Mouse (Mus musculus) forebrain, embryonic 11.5 days (tissue): ENCODE data around the gene Igfbp5. TPM values are rescaled to one million over a fixed set of nuclear protein-coding genes. Genes with fewer than 3 reads are reported as not detected.
A peak's percentile ranks its signal among the peaks of the same experiment; 100 is the strongest.

ENCODE experiments used
- ATAC-seq: fragments of 200-750 bp; cut with Nextera tagmentation; replicated peaks from 2 replicates; pipeline ENCODE4 v1.8.0; 2017; ENCODE audit warnings: moderate TSS enrichment; ENCODE audit not compliant: low FRiP score
- DNase-seq: peaks from one replicate; pipeline ENCODE4 v3.0.0-alpha.2; 2017; ENCODE audit warnings: low spot score
- H3K27ac ChIP-seq: fragments of 300-500 bp; sonication (generic); 2 replicates; pipeline ENCODE4 v1.5.1; 2014; ENCODE audit warnings: low read depth, low read length
- H3K27me3 ChIP-seq: fragments of 300-500 bp; sonication (generic); 2 replicates; pipeline ENCODE4 v1.6.1; 2014; ENCODE audit warnings: mild to moderate bottlenecking, low read length, mixed read lengths; ENCODE audit not compliant: control insufficient read depth, insufficient read depth
- H3K36me3 ChIP-seq: fragments of 300-500 bp; sonication (generic); 2 replicates; pipeline ENCODE4 v1.6.1; 2014; ENCODE audit warnings: mild to moderate bottlenecking, low read length, moderate library complexity, mixed read lengths; ENCODE audit not compliant: control insufficient read depth, insufficient read depth
- H3K4me1 ChIP-seq: fragments of 300-500 bp; sonication (generic); replicated peaks from 2 replicates; pipeline ENCODE4 v1.6.1; 2014; ENCODE audit warnings: low read length, mixed read lengths; ENCODE audit not compliant: control insufficient read depth, insufficient read depth
- H3K4me2 ChIP-seq: fragments of 300-500 bp; sonication (generic); 2 replicates; pipeline ENCODE4 v1.6.1; 2014; ENCODE audit warnings: low read depth, mild to moderate bottlenecking, low read length, moderate library complexity, mixed read lengths; ENCODE audit not compliant: severe bottlenecking
- H3K4me3 ChIP-seq: fragments of 300-500 bp; sonication (generic); 2 replicates; pipeline ENCODE4 v1.5.1; 2014; ENCODE audit warnings: low read depth, low read length
- H3K9ac ChIP-seq: fragments of 300-500 bp; sonication (generic); 2 replicates; pipeline ENCODE4 v1.6.1; 2014; ENCODE audit warnings: low read length
- H3K9me3 ChIP-seq: fragments of 300-500 bp; sonication (generic); 2 replicates; pipeline ENCODE4 v1.6.1; 2016; ENCODE audit warnings: low read length, mixed read lengths; ENCODE audit not compliant: control insufficient read depth
- WGBS: fragments of 180-500 bp; shearing (Covaris S2); extraction: QIAGEN DNeasy Blood & Tissue Kit; methylation state at CpG from one replicate; pipeline ENCODE4 v1.1.7; 2014; 5-methylcytosine and 5-hydroxymethylcytosine counted together
- polyA plus RNA-seq: library from polyadenylated mRNA; unstranded; fragments of >200 nt; fragmentation: Nextera tagmentation; extraction: Ambion mirVana; gene quantifications from 2 replicates; pipeline ENCODE4 v1.2.1, GENCODE M21; 2014

Gene Igfbp5
- polyA plus RNA-seq, 1 experiment from 2014 or later: 35.7 TPM

DNA sequence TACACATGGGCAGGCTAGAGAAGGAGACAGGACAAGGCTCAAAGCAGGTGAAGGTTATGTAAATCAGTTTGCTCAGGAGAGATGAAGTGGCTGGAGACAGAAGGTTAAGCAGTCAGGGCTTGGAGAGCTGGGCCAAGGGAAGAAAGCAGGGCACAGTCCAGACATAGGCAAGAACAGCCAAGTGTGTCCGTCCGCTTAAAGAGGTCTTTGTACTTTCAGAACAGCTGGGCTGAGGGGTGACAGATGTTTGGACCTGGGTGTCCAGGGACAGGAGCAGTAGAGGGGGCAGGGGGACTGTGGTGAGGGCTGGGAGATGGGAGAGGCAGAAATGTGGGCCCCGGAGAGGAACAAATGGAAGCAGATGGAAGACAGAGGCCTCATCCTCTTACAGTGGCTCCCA is 10.4 kb downstream of the Igfbp5 start:
- Histone ChIP-seq H3K4me2 (no peak overlapping the region), H3K4me3 (no peak overlapping the region), H3K27ac (no peak overlapping the region), H3K36me3 (no peaks in the 10 kb centered on the region; the same call in 1 of the 2 replicates), H3K27me3 (no peaks in the 10 kb centered on the region), H3K9ac (no peak overlapping the region), H3K9me3 (no peaks in the 10 kb centered on the region), H3K4me1 (no peaks in the 10 kb centered on the region)
- 92% methylated on average over 3 of the region's 3 CpGs for WGBS
- ATAC-seq (no peak), DNase-seq (peak; percentile 45)

GRCm38 (mm10) chr1:72863692-72864091 is 11.0 kb downstream of the Igfbp5 start:
- H3K9me3 ChIP-seq: no peaks in the 10 kb centered on the region
- no peak overlapping the region for H3K4me3 ChIP-seq
- H3K27me3 ChIP-seq: no peaks in the 10 kb centered on the region
- DNase-seq: peak; percentile 49
- no peak overlapping the region for H3K4me2 ChIP-seq
- no peaks in the 10 kb centered on the region; the same call in 1 of the 2 replicates for H3K4me1 ChIP-seq
- ATAC-seq: no peak
- WGBS: 90% methylated on average over 8 of the region's 8 CpGs
- no peak overlapping the region for H3K9ac ChIP-seq
- H3K36me3 ChIP-seq: no peaks in the 10 kb centered on the region; the same call in 1 of the 2 replicates
- no peak overlapping the region for H3K27ac ChIP-seq

- no peaks in the 10 kb centered on the region for H3K27me3 ChIP-seq
- H3K4me2 ChIP-seq: no peak overlapping the region
- no peaks in the 10 kb centered on the region for H3K9me3 ChIP-seq
- 96% methylated on average over 21 of the region's 21 CpGs for WGBS
- H3K36me3 ChIP-seq: no peaks in the 10 kb centered on the region; the same call in 1 of the 2 replicates
- ATAC-seq (no peak), DNase-seq (peak; percentile 45)
- H3K4me1 ChIP-seq: no peaks in the 10 kb centered on the region; the same call in 1 of the 2 replicates
- no peak overlapping the region for H3K9ac ChIP-seq
- no peak overlapping the region for H3K4me3 ChIP-seq
- no peak overlapping the region for H3K27ac ChIP-seq
These were observed 12.4 kb downstream of the Igfbp5 start for GRCm38 (mm10) chr1:72862248-72862647.

GRCm38 (mm10) chr1:72861702-72862101 is 13.0 kb downstream of the Igfbp5 start:
- Histone ChIP-seq H3K27ac (no peak overlapping the region), H3K4me1 (no peaks in the 10 kb centered on the region; the same call in 1 of the 2 replicates), H3K27me3 (no peaks in the 10 kb centered on the region), H3K9ac (no peak overlapping the region), H3K9me3 (no peaks in the 10 kb centered on the region), H3K4me3 (no peak overlapping the region), H3K4me2 (no peak overlapping the region), H3K36me3 (no peaks in the 10 kb centered on the region; the same call in 1 of the 2 replicates)
- DNase-seq (no peak), ATAC-seq (no peak)
- WGBS: 89% methylated on average over 2 of the region's 2 CpGs

DNA sequence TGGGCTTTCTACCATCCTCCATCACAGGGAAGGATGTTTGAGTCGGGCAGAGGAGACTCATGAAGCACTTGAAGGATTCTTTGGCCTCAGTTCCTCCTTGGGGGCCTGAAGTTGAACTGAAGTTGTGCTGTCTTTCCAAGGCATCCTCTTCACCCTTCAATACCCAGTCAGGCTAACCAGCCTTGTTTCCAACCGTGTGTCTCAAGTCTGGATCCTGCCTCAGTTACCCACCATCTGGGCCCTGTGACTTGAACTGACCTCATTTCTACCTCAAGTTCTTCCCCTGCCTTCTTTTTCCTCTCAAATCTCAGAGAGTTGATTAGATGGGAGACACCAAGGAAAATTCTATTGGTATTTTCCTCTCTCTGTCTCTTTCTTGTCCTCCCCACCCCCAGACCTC is 14.2 kb downstream of the Igfbp5 start:
- no peaks in the 10 kb centered on the region; the same call in 1 of the 2 replicates for H3K36me3 ChIP-seq
- WGBS: 81% methylated on average over 2 of the region's 2 CpGs
- no peak overlapping the region for H3K27ac ChIP-seq
- no peaks in the 10 kb centered on the region for H3K9me3 ChIP-seq
- DNase-seq (no peak), ATAC-seq (no peak)
- H3K4me2 ChIP-seq: no peak overlapping the region
- no peak overlapping the region for H3K4me3 ChIP-seq
- no peaks in the 10 kb centered on the region for H3K27me3 ChIP-seq
- H3K9ac ChIP-seq: no peak overlapping the region
- no peaks in the 10 kb centered on the region; the same call in 1 of the 2 replicates for H3K4me1 ChIP-seq

- H3K27ac ChIP-seq: no peak overlapping the region
- ATAC-seq (no peak), DNase-seq (no peak)
- no peaks in the 10 kb centered on the region for H3K9me3 ChIP-seq
- H3K4me3 ChIP-seq: no peak overlapping the region
- no peaks in the 10 kb centered on the region; the same call in 1 of the 2 replicates for H3K4me1 ChIP-seq
- H3K9ac ChIP-seq: no peak overlapping the region
- no peaks in the 10 kb centered on the region for H3K27me3 ChIP-seq
- no peak overlapping the region for H3K4me2 ChIP-seq
- WGBS: 89% methylated on average over 9 of the region's 9 CpGs
- no peaks in the 10 kb centered on the region; the same call in 1 of the 2 replicates for H3K36me3 ChIP-seq
These were observed 14.7 kb downstream of the Igfbp5 start for GRCm38 (mm10) chr1:72859963-72860362.

DNA sequence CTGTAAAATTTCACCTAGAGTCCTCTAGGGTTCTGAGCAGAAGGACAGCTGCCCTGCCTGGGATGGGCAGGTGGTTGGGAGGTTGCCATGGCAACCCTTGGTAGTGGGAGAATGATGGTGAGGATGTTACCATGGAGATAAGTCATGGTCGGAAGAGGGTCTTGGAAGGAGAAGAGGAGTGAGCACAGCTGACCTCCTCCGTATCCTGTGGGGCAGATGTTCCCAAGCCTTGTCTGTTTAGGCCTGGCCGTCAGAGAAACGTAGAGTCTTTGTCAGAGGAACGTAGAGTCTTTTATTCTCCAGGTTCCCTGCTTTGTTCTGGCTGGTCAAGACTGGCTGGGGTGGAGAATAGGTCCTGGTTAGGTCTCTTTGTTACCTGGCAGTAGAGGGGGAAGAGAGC is 15.8 kb downstream of the Igfbp5 start:
- Histone ChIP-seq H3K9me3 (no peaks in the 10 kb centered on the region), H3K27ac (peak overlapping the region; percentile 61; the same call in 1 of the 2 replicates), H3K27me3 (no peaks in the 10 kb centered on the region), H3K4me1 (peaks cover 3% of the 10 kb centered on the region; the same call in 1 of the 2 replicates), H3K36me3 (no peaks in the 10 kb centered on the region; the same call in 1 of the 2 replicates), H3K4me2 (no peak overlapping the region), H3K4me3 (no peak overlapping the region), H3K9ac (no peak overlapping the region)
- ATAC-seq: peak; percentile 50; the same call in 1 of the 2 replicates
- 52% methylated on average over 5 of the region's 5 CpGs for WGBS
- no peak for DNase-seq

GRCm38 (mm10) chr1:72858286-72858685 is 16.4 kb downstream of the Igfbp5 start:
- 92% methylated on average over 9 of the region's 9 CpGs for WGBS
- peaks cover 3% of the 10 kb centered on the region; the same call in 1 of the 2 replicates for H3K4me1 ChIP-seq
- DNase-seq (no peak), ATAC-seq (no peak)
- no peak overlapping the region for H3K27ac ChIP-seq
- no peaks in the 10 kb centered on the region for H3K27me3 ChIP-seq
- H3K9ac ChIP-seq: no peak overlapping the region
- no peak overlapping the region for H3K4me2 ChIP-seq
- H3K4me3 ChIP-seq: no peak overlapping the region
- H3K9me3 ChIP-seq: no peaks in the 10 kb centered on the region
- no peaks in the 10 kb centered on the region; the same call in 1 of the 2 replicates for H3K36me3 ChIP-seq

- Histone ChIP-seq H3K27ac (no peak overlapping the region), H3K4me3 (no peak overlapping the region), H3K36me3 (no peaks in the 10 kb centered on the region; the same call in 1 of the 2 replicates), H3K9ac (no peak overlapping the region), H3K4me2 (no peak overlapping the region), H3K9me3 (no peaks in the 10 kb centered on the region), H3K4me1 (peaks cover 3% of the 10 kb centered on the region; the same call in 1 of the 2 replicates), H3K27me3 (no peaks in the 10 kb centered on the region)
- ATAC-seq: no peak
- 80% methylated on average over 5 of the region's 5 CpGs for WGBS
- no peak for DNase-seq
These were observed 17.1 kb downstream of the Igfbp5 start for GRCm38 (mm10) chr1:72857631-72858030.
